Mouse (Mus musculus) limb, embryonic 10.5 days (tissue): ENCODE data around the gene Ephb1. TPM values are rescaled to one million over a fixed set of nuclear protein-coding genes. Genes with fewer than 3 reads are reported as not detected.

Source experiments
- DNase-seq: peaks from one replicate; pipeline ENCODE4 v3.0.0-alpha.2; 2017; ENCODE audit warnings: low spot score
- H3K27ac ChIP-seq: fragments of 300-500 bp; sonication (generic); 2 replicates; pipeline ENCODE4 v1.5.1; 2016; ENCODE audit warnings: mild to moderate bottlenecking
- H3K27me3 ChIP-seq: fragments of 300-500 bp; sonication (generic); 2 replicates; pipeline ENCODE4 v1.6.1; 2016; ENCODE audit warnings: low read depth, mild to moderate bottlenecking; ENCODE audit not compliant: poor library complexity, severe bottlenecking
- H3K36me3 ChIP-seq: fragments of 300-500 bp; sonication (generic); 2 replicates; pipeline ENCODE4 v1.6.1; 2016; ENCODE audit warnings: mild to moderate bottlenecking, moderate library complexity
- H3K4me1 ChIP-seq: fragments of 300-500 bp; sonication (generic); 2 replicates; pipeline ENCODE4 v1.6.1; 2016
- H3K4me3 ChIP-seq: fragments of 300-500 bp; sonication (generic); 2 replicates; pipeline ENCODE4 v1.5.1; 2016; ENCODE audit warnings: mild to moderate bottlenecking, moderate library complexity
- H3K9me3 ChIP-seq: fragments of 300-500 bp; sonication (generic); replicated peaks from 2 replicates; pipeline ENCODE4 v1.6.1; 2016; ENCODE audit warnings: mild to moderate bottlenecking
- WGBS: fragments of 180-500 bp; shearing (Covaris S2); methylation state at CpG from one replicate; pipeline ENCODE4 v1.1.7; 2016; 5-methylcytosine and 5-hydroxymethylcytosine counted together
- polyA plus RNA-seq: library from polyadenylated mRNA; unstranded; fragments of >200 nt; fragmentation: Nextera tagmentation; extraction: Ambion mirVana; gene quantifications from 2 replicates; pipeline ENCODE4 v1.2.1, GENCODE M21; 2016

Ephb1 gene
- polyA plus RNA-seq, 1 experiment from 2014 or later, result 1.1 TPM

DNA sequence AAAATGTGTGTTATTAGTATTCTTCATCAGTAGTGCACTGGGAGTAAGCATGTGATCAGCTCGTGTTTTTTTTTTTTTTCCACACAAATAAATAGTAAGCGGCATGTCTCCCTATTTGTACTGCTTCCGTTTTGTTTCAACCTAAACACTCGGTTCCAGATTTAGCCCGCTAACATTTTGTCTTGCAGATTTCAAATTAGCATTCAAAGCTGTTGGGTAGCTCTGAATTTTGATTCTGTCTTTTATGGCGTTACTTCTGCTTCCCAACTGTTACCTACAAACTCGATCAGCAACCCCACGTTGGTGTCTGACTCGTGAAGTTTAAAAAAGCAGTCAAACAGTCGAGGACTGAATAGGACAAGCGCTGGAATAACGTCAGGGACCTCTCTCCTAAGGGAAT, 363.7 kb downstream of the Ephb1 start:
- H3K27ac ChIP-seq, result no peak overlapping the region
- no peak for DNase-seq
- H3K27me3 ChIP-seq, result no peaks in the 10 kb centered on the region
- H3K4me3 ChIP-seq, result no peak overlapping the region
- WGBS, result 82% methylated on average over 12 of the region's 12 CpGs
- no peaks in the 10 kb centered on the region for H3K9me3 ChIP-seq
- no peaks in the 10 kb centered on the region for H3K4me1 ChIP-seq
- H3K36me3 ChIP-seq, result no peaks in the 10 kb centered on the region

DNA sequence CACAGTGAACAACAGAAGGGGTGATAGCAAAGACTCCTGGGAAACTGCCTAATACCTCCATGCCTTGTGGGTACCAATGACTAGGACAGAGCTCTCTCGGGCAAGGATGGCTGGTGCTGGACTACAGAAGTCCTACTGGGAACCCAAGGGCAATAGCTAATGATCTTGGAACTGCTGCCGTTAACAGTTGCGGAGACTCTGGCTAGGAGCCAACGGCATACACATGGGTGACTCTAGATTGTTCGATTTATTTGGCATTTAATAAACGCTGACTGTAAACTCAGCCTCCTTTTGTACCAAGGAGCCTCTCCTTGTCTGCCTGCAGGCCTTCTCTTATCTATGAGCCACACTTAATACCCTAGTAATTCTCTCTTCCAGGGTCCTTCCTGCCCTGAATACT, 364.5 kb downstream of the Ephb1 start:
- Histone ChIP-seq H3K36me3 (no peaks in the 10 kb centered on the region), H3K27ac (no peak overlapping the region), H3K27me3 (no peaks in the 10 kb centered on the region), H3K9me3 (no peaks in the 10 kb centered on the region), H3K4me3 (no peak overlapping the region), H3K4me1 (no peaks in the 10 kb centered on the region)
- no peak for DNase-seq
- WGBS, result 89% methylated on average over 6 of the region's 6 CpGs

DNA sequence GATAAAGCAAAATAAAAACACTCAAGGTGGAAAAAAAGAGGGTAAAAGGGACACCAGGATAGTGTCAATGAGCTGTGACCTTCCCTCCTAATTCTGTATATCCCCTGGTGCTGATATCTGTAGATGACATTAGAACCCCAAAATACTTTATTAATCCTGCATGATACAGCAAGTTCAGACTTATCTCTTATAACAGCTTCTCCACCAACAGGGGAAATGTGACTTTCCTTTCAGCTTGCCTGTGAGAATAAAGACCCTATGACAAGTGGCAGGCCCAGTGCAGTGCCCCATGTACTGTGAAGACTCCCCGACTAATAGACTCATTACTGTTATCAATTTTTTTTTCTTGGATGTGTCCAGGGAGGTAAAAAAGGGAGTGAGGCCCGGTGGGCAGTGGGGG, 367.6 kb downstream of the Ephb1 start:
- H3K36me3 ChIP-seq, result no peaks in the 10 kb centered on the region
- no peak overlapping the region for H3K4me3 ChIP-seq
- H3K9me3 ChIP-seq, result no peaks in the 10 kb centered on the region
- H3K4me1 ChIP-seq, result no peaks in the 10 kb centered on the region
- 92% methylated on average over 2 of the region's 2 CpGs for WGBS
- no peaks in the 10 kb centered on the region for H3K27me3 ChIP-seq
- no peak overlapping the region for H3K27ac ChIP-seq
- no peak for DNase-seq

DNA sequence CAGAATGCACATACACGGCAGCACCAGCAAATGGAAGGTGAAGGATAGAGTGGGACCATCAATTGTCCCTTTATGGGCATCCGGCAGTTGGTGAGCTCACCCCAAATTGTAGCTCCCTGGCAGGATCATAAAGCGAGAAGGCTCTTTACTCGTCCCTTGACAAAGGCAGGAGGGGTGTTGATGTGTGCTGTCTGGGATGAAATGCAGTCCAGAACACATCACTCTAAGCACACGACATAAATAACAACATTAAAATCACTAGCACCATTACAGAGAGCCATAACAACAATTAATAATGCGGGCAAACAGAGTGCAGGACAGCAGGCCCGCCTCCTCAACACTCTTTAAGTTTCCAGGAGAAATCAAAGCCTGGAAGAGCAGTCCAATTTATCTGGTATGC, 372.1 kb downstream of the Ephb1 start:
- H3K4me1 ChIP-seq, result no peaks in the 10 kb centered on the region
- no peak overlapping the region for H3K4me3 ChIP-seq
- WGBS, result 59% methylated on average over 7 of the region's 7 CpGs
- no peak for DNase-seq
- no peak overlapping the region for H3K27ac ChIP-seq
- H3K36me3 ChIP-seq, result no peaks in the 10 kb centered on the region
- no peaks in the 10 kb centered on the region for H3K9me3 ChIP-seq
- no peaks in the 10 kb centered on the region for H3K27me3 ChIP-seq

DNA sequence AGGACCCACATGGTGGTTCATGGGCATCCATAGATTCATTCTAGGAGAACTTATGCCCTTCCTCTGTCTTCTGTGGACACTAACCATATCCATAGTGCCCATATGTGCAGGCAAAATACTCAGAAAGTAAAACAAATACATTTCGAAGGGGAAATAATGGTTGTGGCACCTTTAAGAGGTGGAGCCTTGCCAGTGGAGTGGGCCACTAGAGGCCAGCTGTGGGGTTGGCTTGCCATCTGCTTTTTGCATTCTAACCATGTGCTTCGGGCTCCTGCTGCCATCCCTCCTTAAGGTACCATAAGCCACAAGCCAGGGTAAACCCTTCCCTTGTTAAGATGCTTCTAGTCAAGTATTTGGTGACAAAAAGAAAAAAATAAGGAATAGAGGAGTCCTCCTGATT, 373.3 kb downstream of the Ephb1 start:
- Histone ChIP-seq H3K36me3 (no peaks in the 10 kb centered on the region), H3K27ac (no peak overlapping the region), H3K27me3 (no peaks in the 10 kb centered on the region), H3K4me1 (no peaks in the 10 kb centered on the region), H3K4me3 (no peak overlapping the region), H3K9me3 (no peaks in the 10 kb centered on the region)
- no peak for DNase-seq
- 87% methylated on average over 2 of the region's 2 CpGs for WGBS

DNA sequence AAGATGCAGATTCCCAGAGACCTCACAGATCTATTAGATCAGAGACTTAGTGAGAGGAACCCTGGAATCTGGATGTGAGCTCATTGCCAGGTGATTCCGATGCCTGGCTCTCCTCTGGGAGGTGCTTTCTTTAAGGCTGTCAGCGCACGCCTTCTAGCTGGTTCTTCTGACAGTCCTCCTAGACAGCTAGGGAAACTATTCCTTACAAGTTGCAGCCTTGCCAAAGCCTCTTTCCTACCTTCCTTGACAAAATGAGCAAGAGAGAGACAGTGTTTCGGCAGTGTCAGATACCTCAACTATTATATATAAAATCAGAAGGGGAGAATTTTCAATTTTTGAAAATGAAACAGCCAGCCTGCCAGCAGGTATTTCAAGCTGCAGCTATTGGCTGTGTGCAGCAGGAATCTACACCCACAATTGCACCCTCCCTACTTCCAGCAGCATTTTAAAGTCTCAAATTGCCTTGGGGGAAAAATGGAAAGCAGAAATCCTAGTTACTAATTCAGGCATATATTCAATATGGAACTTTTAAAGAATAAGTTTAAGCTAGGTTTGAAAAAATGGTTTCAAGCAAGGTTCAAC, 377.5 kb downstream of the Ephb1 start:
- H3K27me3 ChIP-seq, result no peaks in the 10 kb centered on the region
- H3K4me1 ChIP-seq, result no peaks in the 10 kb centered on the region
- WGBS, result 89% methylated on average over 4 of the region's 4 CpGs
- no peaks in the 10 kb centered on the region for H3K36me3 ChIP-seq
- no peak overlapping the region for H3K4me3 ChIP-seq
- H3K27ac ChIP-seq, result no peak overlapping the region
- no peak for DNase-seq
- no peaks in the 10 kb centered on the region for H3K9me3 ChIP-seq

DNA sequence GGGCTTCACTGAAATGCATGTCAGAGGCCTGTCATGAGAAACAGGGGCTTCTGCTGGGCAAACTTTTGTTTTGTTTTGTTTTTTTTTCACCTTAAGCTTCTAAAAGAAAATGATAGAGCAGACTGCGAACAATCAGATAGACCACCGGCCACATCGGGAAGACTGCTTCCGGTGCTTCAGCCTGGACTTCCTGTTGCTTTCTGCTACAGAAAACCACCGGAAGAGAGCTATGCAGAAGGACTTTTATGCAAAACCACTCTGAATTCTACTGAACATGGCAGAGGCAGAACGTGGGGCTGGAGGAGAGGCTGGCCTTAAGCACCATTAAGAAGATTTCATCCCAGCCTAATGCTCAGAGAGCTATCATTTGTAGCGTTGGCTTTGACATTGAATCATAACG, 382.2 kb downstream of the Ephb1 start:
- Histone ChIP-seq H3K4me1 (no peaks in the 10 kb centered on the region), H3K27me3 (no peaks in the 10 kb centered on the region), H3K9me3 (no peaks in the 10 kb centered on the region), H3K36me3 (no peaks in the 10 kb centered on the region), H3K27ac (no peak overlapping the region), H3K4me3 (no peak overlapping the region)
- WGBS, result 86% methylated on average over 8 of the region's 8 CpGs
- no peak for DNase-seq

DNA sequence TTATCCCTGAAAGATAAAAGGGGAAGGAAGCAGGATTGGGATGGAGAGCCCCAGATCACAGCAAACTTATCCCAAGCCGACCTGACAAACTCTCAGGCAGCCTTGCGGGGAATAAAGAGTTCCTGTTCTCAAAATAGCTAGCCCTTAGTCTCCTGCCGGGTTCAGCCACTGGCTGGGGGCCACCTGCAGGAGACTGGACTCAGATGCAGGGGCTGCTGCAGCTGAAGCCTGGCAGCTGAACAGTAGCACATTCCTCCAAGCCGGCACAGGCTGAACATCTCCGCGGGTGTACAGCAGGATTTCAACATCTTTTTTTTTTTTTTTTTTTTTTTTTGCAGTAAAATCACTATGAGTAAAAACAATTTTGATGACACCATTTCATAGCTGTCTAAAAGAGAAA, 382.7 kb downstream of the Ephb1 start:
- no peak overlapping the region for H3K4me3 ChIP-seq
- H3K4me1 ChIP-seq, result no peaks in the 10 kb centered on the region
- WGBS, result 48% methylated on average over 6 of the region's 6 CpGs
- no peak for DNase-seq
- no peaks in the 10 kb centered on the region for H3K9me3 ChIP-seq
- H3K27ac ChIP-seq, result no peak overlapping the region
- H3K27me3 ChIP-seq, result no peaks in the 10 kb centered on the region
- no peaks in the 10 kb centered on the region for H3K36me3 ChIP-seq

DNA sequence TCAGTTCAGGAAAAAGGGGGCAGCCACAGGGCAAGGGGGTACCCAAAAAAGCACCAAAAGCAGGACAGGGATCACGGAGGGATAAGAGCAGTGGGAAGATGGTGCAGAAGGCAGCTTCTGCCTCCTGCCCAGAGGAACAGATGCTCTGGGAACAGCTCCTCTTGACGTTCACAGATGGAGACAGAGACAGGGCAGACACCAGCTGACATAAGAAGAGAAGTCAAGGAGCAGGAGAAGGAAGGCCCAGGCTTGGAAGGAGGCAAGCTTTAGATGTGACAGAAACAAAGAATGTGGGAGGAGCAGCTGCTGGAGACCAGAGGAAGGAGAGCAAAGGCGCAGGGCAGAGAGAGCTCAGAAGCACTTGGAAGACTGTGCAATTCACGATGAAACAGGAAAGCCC, 398.3 kb downstream of the Ephb1 start:
- 35% methylated on average over 4 of the region's 4 CpGs for WGBS
- no peak for DNase-seq
- H3K9me3 ChIP-seq, result no peaks in the 10 kb centered on the region
- H3K4me1 ChIP-seq, result 0 out of 2 replicates have a peak, but pooled peaks cover 6% of the 10 kb centered on the region
- no peaks in the 10 kb centered on the region for H3K36me3 ChIP-seq
- no peak overlapping the region for H3K27ac ChIP-seq
- H3K4me3 ChIP-seq, result no peak overlapping the region
- H3K27me3 ChIP-seq, result no peaks in the 10 kb centered on the region

DNA sequence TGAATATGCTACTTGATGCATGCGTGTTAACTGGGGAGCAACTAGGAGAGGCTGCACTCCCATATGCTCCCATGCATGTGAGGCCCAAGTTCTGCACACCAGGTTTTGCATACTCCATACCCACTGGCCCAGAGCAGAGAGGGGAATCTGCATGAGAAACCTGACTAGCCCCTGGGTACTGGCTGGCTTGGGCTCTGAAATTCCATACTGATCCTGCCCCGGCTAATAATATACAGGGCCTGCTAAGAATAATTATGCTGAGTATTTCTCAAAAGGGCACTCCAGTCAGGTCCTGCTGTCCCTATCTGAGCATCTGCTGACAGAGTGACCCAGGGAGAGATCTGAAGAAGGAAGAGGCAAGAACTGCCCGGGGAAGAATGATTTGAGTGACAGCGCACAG, 400.0 kb downstream of the Ephb1 start:
- H3K4me1 ChIP-seq, result 0 out of 2 replicates have a peak, but pooled peaks cover 6% of the 10 kb centered on the region
- no peaks in the 10 kb centered on the region for H3K27me3 ChIP-seq
- H3K36me3 ChIP-seq, result no peaks in the 10 kb centered on the region
- H3K9me3 ChIP-seq, result no peaks in the 10 kb centered on the region
- WGBS, result 90% methylated on average over 4 of the region's 4 CpGs
- no peak overlapping the region for H3K4me3 ChIP-seq
- no peak for DNase-seq
- H3K27ac ChIP-seq, result no peak overlapping the region

DNA sequence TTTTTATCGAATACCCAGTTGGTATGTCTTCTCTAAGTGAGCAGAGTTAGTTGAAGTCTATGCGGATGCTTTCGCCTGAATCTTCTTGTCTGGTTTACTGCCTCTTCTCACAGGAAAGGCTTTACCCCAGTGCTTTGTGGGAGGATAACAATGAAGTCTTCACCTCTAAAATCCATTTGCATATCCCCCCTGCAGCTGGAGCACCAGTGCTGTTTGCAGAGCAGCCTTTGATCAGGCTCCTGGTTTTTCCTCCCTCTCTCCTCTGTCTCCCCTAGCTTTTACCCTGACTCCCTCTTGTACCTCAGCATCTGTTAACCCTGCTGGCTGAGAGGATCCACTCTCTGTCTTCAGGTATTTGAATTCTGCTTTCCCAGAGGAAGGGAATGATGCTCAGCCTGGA, 404.4 kb downstream of the Ephb1 start:
- Histone ChIP-seq H3K36me3 (no peaks in the 10 kb centered on the region), H3K27ac (no peak overlapping the region)

DNA sequence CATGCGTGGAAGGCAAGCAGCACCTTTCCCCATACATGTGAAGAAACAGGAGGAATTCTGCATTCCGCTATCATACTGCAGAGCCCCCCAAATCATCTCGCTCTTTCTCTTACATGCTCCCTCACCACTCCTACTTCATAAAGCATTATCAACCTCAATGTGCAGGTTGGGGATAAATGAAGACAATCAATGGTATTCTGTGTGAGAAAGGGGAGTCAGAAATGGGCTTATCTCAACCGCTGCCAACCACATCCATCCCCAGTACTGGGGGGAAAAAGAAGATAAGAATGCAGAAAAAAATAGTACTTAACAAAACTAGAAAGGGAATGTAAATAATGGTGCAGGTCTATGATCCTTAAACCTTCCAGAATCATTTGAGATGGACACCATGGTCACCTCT, 408.7 kb downstream of the Ephb1 start:
- H3K27me3 ChIP-seq, result peaks cover 3% of the 10 kb centered on the region; the same call in 1 of the 2 replicates
- no peak overlapping the region for H3K27ac ChIP-seq
- H3K9me3 ChIP-seq, result no peaks in the 10 kb centered on the region
- no peak overlapping the region for H3K4me3 ChIP-seq
- H3K4me1 ChIP-seq, result peaks cover 5% of the 10 kb centered on the region
- H3K36me3 ChIP-seq, result no peaks in the 10 kb centered on the region
- no peak for DNase-seq
- 95% methylated on average over 4 of the region's 4 CpGs for WGBS

More for the DNA sequence above, 404.4 kb downstream of the Ephb1 start:
- no peak for DNase-seq
- Histone ChIP-seq H3K27me3 (no peaks in the 10 kb centered on the region), H3K4me3 (no peak overlapping the region), H3K9me3 (no peaks in the 10 kb centered on the region), H3K4me1 (no peaks in the 10 kb centered on the region)
- WGBS, result 14% methylated on average over 3 of the region's 3 CpGs

DNA sequence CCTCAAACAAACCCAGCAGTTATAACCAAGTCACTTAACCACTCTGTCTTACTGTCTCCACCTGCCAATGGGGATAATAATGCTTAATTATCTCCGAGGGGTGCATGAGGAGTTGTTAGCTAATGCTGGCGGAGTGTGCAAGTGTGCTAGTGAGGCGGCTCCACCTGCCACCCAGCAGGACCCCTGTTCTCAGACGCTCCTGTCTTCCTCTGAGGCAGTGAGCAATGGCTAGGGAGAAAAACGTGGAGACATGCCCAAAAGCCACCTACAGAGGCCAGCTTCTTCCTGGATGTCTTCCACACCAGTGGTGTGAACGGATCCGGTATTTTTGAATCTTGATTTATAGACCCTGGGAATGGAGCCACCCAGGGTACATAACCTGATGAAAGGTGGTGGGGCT, 409.2 kb downstream of the Ephb1 start:
- no peak overlapping the region for H3K27ac ChIP-seq
- H3K4me3 ChIP-seq, result no peak overlapping the region
- 64% methylated on average over 7 of the region's 7 CpGs for WGBS
- no peak for DNase-seq
- peaks cover 3% of the 10 kb centered on the region; the same call in 1 of the 2 replicates for H3K27me3 ChIP-seq
- no peaks in the 10 kb centered on the region for H3K9me3 ChIP-seq
- H3K36me3 ChIP-seq, result no peaks in the 10 kb centered on the region
- peaks cover 5% of the 10 kb centered on the region for H3K4me1 ChIP-seq

DNA sequence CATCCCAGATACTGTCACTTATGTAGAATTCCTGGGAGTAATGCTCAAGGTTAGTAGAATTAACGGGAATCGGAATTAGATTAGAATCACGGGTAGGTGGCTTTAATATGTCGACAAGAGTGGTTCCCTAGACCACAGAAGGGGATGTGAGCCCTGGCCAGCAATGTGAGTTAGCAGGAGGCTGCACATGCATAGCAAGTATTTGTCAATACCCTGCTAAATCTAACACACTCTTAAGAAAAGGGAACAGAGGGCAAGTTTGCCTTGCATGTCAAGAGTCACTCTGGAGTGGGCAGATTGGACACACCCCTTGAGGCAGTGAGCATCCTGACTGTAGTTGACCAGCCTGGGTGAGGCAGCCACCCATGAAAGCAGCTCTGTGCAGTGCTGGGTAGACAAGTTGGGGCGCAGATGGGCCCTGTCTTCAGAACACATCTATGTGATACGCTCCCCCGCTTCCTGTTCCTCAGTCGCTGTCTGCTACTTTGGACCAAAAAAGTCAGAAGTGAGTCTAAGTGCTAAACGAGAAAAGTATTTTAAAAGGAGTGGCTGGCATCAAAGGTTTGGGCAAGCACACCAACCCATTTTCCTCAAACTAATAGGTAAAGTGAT, 412.3 kb downstream of the Ephb1 start:
- H3K36me3 ChIP-seq, result no peaks in the 10 kb centered on the region
- H3K27ac ChIP-seq, result no peak overlapping the region
- peaks cover 5% of the 10 kb centered on the region for H3K4me1 ChIP-seq
- 82% methylated on average over 9 of the region's 9 CpGs for WGBS
- H3K9me3 ChIP-seq, result no peaks in the 10 kb centered on the region
- peaks cover 3% of the 10 kb centered on the region; the same call in 1 of the 2 replicates for H3K27me3 ChIP-seq
- H3K4me3 ChIP-seq, result no peak overlapping the region
- no peak for DNase-seq
